Mouse (Mus musculus) intestine, postnatal 0 days (tissue): Measurements from ENCODE around the gene Sebox. TPM values are rescaled to one million over a fixed set of nuclear protein-coding genes. Genes with fewer than 3 reads are reported as not detected.

Experiments used
- ATAC-seq: fragments of 200-750 bp; cut with Nextera tagmentation; 2 replicates; pipeline ENCODE4 v1.8.0; 2017; ENCODE audit warnings: mild to moderate bottlenecking, moderate TSS enrichment, moderate library complexity
- H3K27ac ChIP-seq: fragments of 300-500 bp; sonication (generic); 2 replicates; pipeline ENCODE4 v1.5.1; 2014; ENCODE audit warnings: mild to moderate bottlenecking, low read depth, low read length, moderate library complexity
- H3K27me3 ChIP-seq: fragments of 300-500 bp; sonication (generic); replicated peaks from 2 replicates; pipeline ENCODE4 v1.6.1; 2014; ENCODE audit warnings: low read length, mixed read lengths; ENCODE audit not compliant: control insufficient read depth, insufficient read depth
- H3K36me3 ChIP-seq: fragments of 300-500 bp; sonication (generic); 2 replicates; pipeline ENCODE4 v1.6.1; 2014; ENCODE audit warnings: mild to moderate bottlenecking, moderate library complexity; ENCODE audit not compliant: control insufficient read depth, insufficient read depth
- H3K4me1 ChIP-seq: fragments of 300-500 bp; sonication (generic); replicated peaks from 2 replicates; pipeline ENCODE4 v1.6.1; 2014; ENCODE audit warnings: antibody characterized with exemption, low read length, mixed read lengths; ENCODE audit not compliant: control insufficient read depth, insufficient read depth
- H3K4me2 ChIP-seq: fragments of 300-500 bp; sonication (generic); replicated peaks from 2 replicates; pipeline ENCODE4 v1.6.1; 2014; ENCODE audit warnings: low read depth, mild to moderate bottlenecking, moderate library complexity
- H3K4me3 ChIP-seq: fragments of 300-500 bp; sonication (generic); 2 replicates; pipeline ENCODE4 v1.5.1; 2014; ENCODE audit warnings: low read depth, low read length
- H3K9ac ChIP-seq: fragments of 300-500 bp; sonication (generic); 2 replicates; pipeline ENCODE4 v1.6.1; 2014; ENCODE audit warnings: mild to moderate bottlenecking, low read depth, low read length
- H3K9me3 ChIP-seq: fragments of 300-500 bp; sonication (generic); 2 replicates; pipeline ENCODE4 v1.6.1; 2016; ENCODE audit warnings: mixed run types; ENCODE audit not compliant: control insufficient read depth
- CTCF ChIP-seq: sonication (generic); IDR thresholded peaks from 2 replicates; pipeline ENCODE4 v1.5.1; 2016; ENCODE audit warnings: low read depth, mild to moderate bottlenecking, control low read depth, antibody characterized with exemption, moderate library complexity
- WGBS: fragments of 180-500 bp; shearing (Covaris S2); extraction: QIAGEN DNeasy Blood & Tissue Kit; methylation state at CpG from one replicate; pipeline ENCODE4 v1.1.7; 2014; 5-methylcytosine and 5-hydroxymethylcytosine counted together
- polyA plus RNA-seq: library from polyadenylated mRNA; unstranded; fragments of >200 nt; fragmentation: Nextera tagmentation; extraction: Ambion mirVana; gene quantifications from 2 replicates; pipeline ENCODE4 v1.2.1, GENCODE M21; 2015

Sebox gene
- polyA plus RNA-seq, 1 experiment from 2014 or later = not detected

DNA sequence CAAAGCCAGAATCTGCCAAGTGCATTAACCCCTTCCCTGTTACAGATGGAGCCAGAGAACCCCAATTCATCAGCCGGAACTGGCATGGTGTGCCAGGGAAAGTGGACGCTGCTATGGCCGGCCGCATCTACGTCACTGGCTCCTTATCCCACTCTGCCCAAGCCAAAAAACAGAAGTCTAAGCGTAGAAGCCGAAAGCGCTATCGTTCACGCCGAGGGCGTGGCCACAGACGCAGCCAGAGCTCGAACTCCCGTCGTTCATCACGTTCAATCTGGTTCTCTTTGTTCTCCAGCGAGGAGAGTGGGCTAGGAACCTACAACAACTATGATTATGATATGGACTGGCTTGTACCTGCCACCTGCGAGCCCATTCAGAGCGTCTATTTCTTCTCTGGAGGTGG is 1.7 kb upstream of the Sebox start:
- TF ChIP-seq CTCF = no peak

DNA sequence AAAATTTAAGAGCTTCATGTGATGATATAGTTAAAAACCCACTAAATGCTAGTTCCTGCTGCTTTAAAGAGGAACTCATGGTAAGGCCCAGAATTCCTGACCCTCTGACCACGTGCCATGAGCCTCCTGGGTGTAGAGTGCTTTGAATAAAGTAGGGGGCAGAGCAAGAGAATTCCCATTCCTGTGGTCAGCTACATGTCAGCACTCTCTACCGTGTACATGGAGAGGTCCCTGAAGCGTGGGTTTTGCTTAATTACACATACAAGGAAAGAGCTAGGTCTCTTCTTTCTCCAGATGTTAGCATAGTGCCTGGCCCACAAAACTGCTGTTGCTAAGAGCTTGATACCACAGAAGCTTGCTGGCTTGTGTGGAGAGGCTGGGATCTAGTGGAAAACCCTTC is 2.2 kb downstream of the Sebox start:
- peaks cover 39% of the 10 kb centered on the region; the same call in 1 of the 2 replicates for H3K36me3 ChIP-seq
- ATAC-seq = no peak
- no peaks in the 10 kb centered on the region for H3K27me3 ChIP-seq
- no peak overlapping the region for H3K4me2 ChIP-seq
- H3K27ac ChIP-seq = no peak overlapping the region
- H3K9me3 ChIP-seq = no peaks in the 10 kb centered on the region
- TF ChIP-seq CTCF = no peak
- no peak overlapping the region for H3K4me3 ChIP-seq
- 84% methylated on average over 3 of the region's 3 CpGs for WGBS
- H3K9ac ChIP-seq = no peak overlapping the region
- H3K4me1 ChIP-seq = no peaks in the 10 kb centered on the region

More for the DNA sequence above, 1.7 kb upstream of the Sebox start:
- Histone ChIP-seq H3K4me3 (no peak overlapping the region), H3K9ac (no peak overlapping the region), H3K9me3 (no peaks in the 10 kb centered on the region), H3K36me3 (peaks cover 12% of the 10 kb centered on the region; the same call in 1 of the 2 replicates), H3K27ac (no peak overlapping the region), H3K27me3 (peaks cover 23% of the 10 kb centered on the region), H3K4me1 (no peaks in the 10 kb centered on the region; the same call in 1 of the 2 replicates), H3K4me2 (no peak overlapping the region)
- no peak for ATAC-seq
- WGBS = 64% methylated on average over 20 of the region's 20 CpGs

DNA sequence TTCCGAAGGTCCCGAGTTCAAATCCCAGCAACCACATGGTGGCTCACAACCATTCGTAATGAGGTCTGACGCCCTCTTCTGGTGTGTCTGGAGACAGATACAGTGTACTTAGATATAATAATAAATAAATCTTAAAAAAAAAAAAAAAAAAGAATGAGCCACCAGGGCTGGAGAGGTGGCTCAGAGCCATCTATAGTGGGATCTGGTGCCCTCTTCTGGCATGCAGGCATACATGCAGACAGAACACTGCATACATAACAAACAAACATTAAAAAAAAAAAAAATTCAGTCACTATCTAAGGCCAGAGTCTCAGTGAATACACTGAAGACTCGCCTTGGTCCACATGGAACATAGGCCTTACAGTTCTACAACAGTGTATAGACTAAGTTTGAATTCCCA is 5.9 kb downstream of the Sebox start:
- Histone ChIP-seq H3K27ac (no peak overlapping the region), H3K36me3 (peaks cover 46% of the 10 kb centered on the region; the same call in 1 of the 2 replicates), H3K4me1 (peaks cover 6% of the 10 kb centered on the region), H3K4me2 (no peak overlapping the region), H3K4me3 (no peak overlapping the region), H3K9me3 (no peaks in the 10 kb centered on the region), H3K27me3 (no peaks in the 10 kb centered on the region), H3K9ac (no peak overlapping the region)
- no peak for ATAC-seq
- 75% methylated on average over 5 of the region's 5 CpGs for WGBS
- peak; percentile 63 for TF ChIP-seq CTCF

DNA sequence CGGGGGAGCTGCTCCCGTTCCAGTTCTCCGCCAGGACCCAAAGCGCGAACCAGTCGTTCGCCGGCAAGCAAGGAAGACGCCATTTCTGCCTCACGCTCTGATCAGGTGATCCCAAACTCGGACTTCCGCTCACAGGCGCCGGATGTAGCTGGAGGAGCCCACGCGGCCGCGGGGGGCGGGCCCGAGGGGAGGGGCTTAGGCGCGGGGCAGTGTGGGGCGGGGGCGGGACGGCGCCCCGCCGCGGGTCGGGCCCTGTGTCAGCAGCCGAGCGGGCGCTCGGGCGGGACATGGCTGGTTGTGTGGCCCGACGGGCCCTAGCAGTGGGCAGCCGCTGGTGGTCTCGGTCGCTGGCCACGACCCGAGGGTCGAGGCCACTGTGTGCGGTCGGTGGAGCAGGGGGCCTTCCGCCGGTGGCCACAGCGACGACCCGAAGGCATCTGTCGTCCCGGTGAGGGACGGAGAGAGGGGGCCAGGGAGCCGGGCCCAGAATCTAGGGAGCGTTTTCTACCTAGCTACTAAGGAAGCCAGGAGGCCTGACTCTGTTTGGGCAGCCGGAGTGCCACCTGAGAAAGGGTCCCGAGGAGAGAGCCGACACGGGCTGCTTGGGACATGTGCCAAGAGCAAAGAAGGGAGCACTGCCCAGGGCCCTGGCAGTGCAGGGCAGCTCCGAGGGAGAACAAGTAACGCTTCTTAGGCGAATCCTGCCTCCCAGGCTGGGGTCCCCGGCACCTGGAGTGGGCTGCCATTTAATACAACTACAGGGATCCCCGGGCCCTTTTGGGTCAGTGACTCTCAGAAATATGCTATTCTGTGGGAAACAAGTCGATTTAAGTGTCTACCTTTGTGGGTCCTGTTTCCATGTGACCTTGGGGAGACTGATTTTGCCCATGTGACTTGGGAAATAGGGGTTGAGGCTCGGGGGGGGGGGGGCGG is 9.0 kb downstream of the Sebox start, which contains the start of the genes Tmem199 and Poldip2:
Gene Tmem199 (minus strand): TSS at position 148 of the 933 bp plus-strand sequence.
Gene Poldip2 (plus strand): TSS at position 169 of the 933 bp plus-strand sequence.
- Histone ChIP-seq H3K4me3 (peak within 1 kb of the TSS; percentile 83), H3K9me3 (no peaks in the 10 kb centered on the region), H3K9ac (peak within 1 kb of the TSS; percentile 94), H3K27ac (peak within 1 kb of the TSS; percentile 62), H3K4me1 (peaks cover 6% of the 10 kb centered on the region), H3K27me3 (no peaks in the 10 kb centered on the region), H3K36me3 (peaks cover 46% of the 10 kb centered on the region), H3K4me2 (peak within 1 kb of the TSS; percentile 87)
- WGBS = 1% methylated on average over 64 of the region's 67 CpGs
- ATAC-seq = peak; percentile 93
- no peak for TF ChIP-seq CTCF

DNA sequence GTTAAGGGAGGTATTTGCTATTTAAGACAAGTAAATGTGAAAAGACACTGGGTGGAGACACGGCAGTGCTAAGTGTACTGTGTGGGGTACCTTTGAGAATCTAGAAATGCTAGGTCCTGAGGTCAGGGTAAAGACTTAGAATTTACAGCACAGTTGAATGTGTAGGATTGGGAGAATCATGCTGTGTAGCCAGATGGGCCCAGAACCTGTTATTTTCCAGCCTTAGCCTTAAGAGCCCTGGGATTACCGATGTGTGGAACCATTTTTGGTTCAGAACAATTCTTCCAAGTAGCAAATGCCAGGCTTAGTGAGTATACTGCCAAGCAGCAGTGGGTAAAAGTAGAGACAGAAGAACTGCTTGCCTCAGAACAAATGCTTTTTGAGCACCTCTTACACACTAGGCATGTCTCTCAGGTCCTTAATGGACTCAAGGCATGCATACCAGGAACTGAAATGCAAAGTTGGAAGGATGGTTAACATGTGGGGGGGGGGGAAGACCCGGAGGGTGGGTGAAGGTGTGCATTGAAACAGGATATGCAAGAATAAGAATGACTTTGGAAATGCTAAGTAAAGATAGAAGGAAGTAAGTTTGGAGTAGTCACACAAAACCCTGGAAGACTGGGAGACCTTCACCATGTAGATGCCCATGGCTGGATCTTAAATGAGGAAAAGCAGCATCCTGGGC is 10.0 kb downstream of the Sebox start:
- H3K9me3 ChIP-seq = no peaks in the 10 kb centered on the region
- 67% methylated on average over 3 of the region's 3 CpGs for WGBS
- 0 out of 2 replicates have a peak overlapping the region, but pooled peaks have one; percentile 83 for H3K4me3 ChIP-seq

More for the DNA sequence above, 10.0 kb downstream of the Sebox start:
- no peaks in the 10 kb centered on the region for H3K27me3 ChIP-seq
- H3K4me1 ChIP-seq = peaks cover 6% of the 10 kb centered on the region
- no peak overlapping the region for H3K27ac ChIP-seq
- peaks cover 45% of the 10 kb centered on the region for H3K36me3 ChIP-seq
- 0 out of 2 replicates have a peak overlapping the region, but pooled peaks have one; percentile 22 for H3K9ac ChIP-seq
- no peak for TF ChIP-seq CTCF
- no peak for ATAC-seq
- peak overlapping the region; percentile 87 for H3K4me2 ChIP-seq
